Mouse (Mus musculus) embryonic facial prominence, embryonic 15.5 days (tissue): ENCODE results near the gene Henmt1. TPM values are rescaled to one million over a fixed set of nuclear protein-coding genes. Genes with fewer than 3 reads are reported as not detected.

ENCODE experiments used
- ATAC-seq: fragments of 200-750 bp; cut with Nextera tagmentation; 2 replicates; pipeline ENCODE4 v1.8.0; 2017; ENCODE audit warnings: low read depth, moderate TSS enrichment; ENCODE audit not compliant: insufficient number of reproducible peaks, low FRiP score, low TSS enrichment
- H3K27ac ChIP-seq: fragments of 300-500 bp; sonication (generic); replicated peaks from 2 replicates; pipeline ENCODE4 v1.5.1; 2015; ENCODE audit warnings: mild to moderate bottlenecking, inconsistent platforms
- H3K27me3 ChIP-seq: fragments of 300-500 bp; sonication (generic); 2 replicates; pipeline ENCODE4 v1.6.1; 2015; ENCODE audit warnings: inconsistent platforms
- H3K36me3 ChIP-seq: fragments of 300-500 bp; sonication (generic); 2 replicates; pipeline ENCODE4 v1.6.1; 2015; ENCODE audit warnings: mild to moderate bottlenecking, inconsistent platforms
- H3K4me1 ChIP-seq: fragments of 300-500 bp; sonication (generic); 2 replicates; pipeline ENCODE4 v1.6.1; 2015; ENCODE audit warnings: inconsistent platforms
- H3K4me2 ChIP-seq: fragments of 300-500 bp; sonication (generic); replicated peaks from 2 replicates; pipeline ENCODE4 v1.6.1; 2015; ENCODE audit warnings: mild to moderate bottlenecking, inconsistent platforms
- H3K4me3 ChIP-seq: fragments of 300-500 bp; sonication (generic); replicated peaks from 2 replicates; pipeline ENCODE4 v1.5.1; 2015; ENCODE audit warnings: mild to moderate bottlenecking, inconsistent platforms
- H3K9ac ChIP-seq: fragments of 300-500 bp; sonication (generic); 2 replicates; pipeline ENCODE4 v1.6.1; 2015; ENCODE audit warnings: inconsistent platforms
- H3K9me3 ChIP-seq: fragments of 300-500 bp; sonication (generic); replicated peaks from 2 replicates; pipeline ENCODE4 v1.6.1; 2016; ENCODE audit warnings: inconsistent platforms
- WGBS: fragments of 180-500 bp; shearing (Covaris S2); methylation state at CpG from one replicate; pipeline ENCODE4 v1.1.7; 2015; 5-methylcytosine and 5-hydroxymethylcytosine counted together
- polyA plus RNA-seq: library from polyadenylated mRNA; unstranded; fragments of >200 nt; fragmentation: Nextera tagmentation; extraction: Ambion mirVana; gene quantifications from 2 replicates; pipeline ENCODE4 v1.2.1, GENCODE M21; 2015

Gene Henmt1
- polyA plus RNA-seq, 1 experiment from 2014 or later: 0.80 TPM

- Histone ChIP-seq H3K27me3 (no peaks in the 10 kb centered on the region), H3K4me1 (no peaks in the 10 kb centered on the region), H3K4me2 (no peak overlapping the region), H3K9me3 (no peaks in the 10 kb centered on the region), H3K36me3 (peaks cover 32% of the 10 kb centered on the region), H3K27ac (no peak overlapping the region), H3K4me3 (no peak overlapping the region), H3K9ac (no peak overlapping the region)
- WGBS: 79% methylated on average over 15 of the region's 15 CpGs
- no peak for ATAC-seq
These were observed 35.3 kb downstream of the Henmt1 start for GRCm38 (mm10) chr3:108974920-108975485.

GRCm38 (mm10) chr3:108977340-108978030, 37.8 kb downstream of the Henmt1 start:
- Histone ChIP-seq H3K27me3 (no peaks in the 10 kb centered on the region), H3K9ac (no peak overlapping the region), H3K4me1 (no peaks in the 10 kb centered on the region), H3K36me3 (peaks cover 43% of the 10 kb centered on the region), H3K4me3 (no peak overlapping the region), H3K27ac (no peak overlapping the region), H3K4me2 (no peak overlapping the region), H3K9me3 (no peaks in the 10 kb centered on the region)
- no peak for ATAC-seq
- 93% methylated on average over 13 of the region's 13 CpGs for WGBS

- ATAC-seq: no peak
- H3K27me3 ChIP-seq: no peaks in the 10 kb centered on the region
- no peaks in the 10 kb centered on the region for H3K4me1 ChIP-seq
- 75% methylated on average over 6 of the region's 6 CpGs for WGBS
- H3K4me3 ChIP-seq: no peak overlapping the region
- peaks cover 31% of the 10 kb centered on the region for H3K36me3 ChIP-seq
- no peak overlapping the region for H3K4me2 ChIP-seq
- H3K9me3 ChIP-seq: no peaks in the 10 kb centered on the region
- no peak overlapping the region for H3K9ac ChIP-seq
- H3K27ac ChIP-seq: no peak overlapping the region
These were observed 42.3 kb downstream of the Henmt1 start for GRCm38 (mm10) chr3:108981946-108982345.

- H3K4me3 ChIP-seq: no peak overlapping the region
- H3K27ac ChIP-seq: no peak overlapping the region
- 68% methylated on average over 5 of the region's 5 CpGs for WGBS
- H3K27me3 ChIP-seq: no peaks in the 10 kb centered on the region
- ATAC-seq: no peak
- H3K4me1 ChIP-seq: no peaks in the 10 kb centered on the region
- H3K9me3 ChIP-seq: no peaks in the 10 kb centered on the region
- peaks cover 31% of the 10 kb centered on the region for H3K36me3 ChIP-seq
- H3K4me2 ChIP-seq: no peak overlapping the region
- no peak overlapping the region for H3K9ac ChIP-seq
These were observed 44.3 kb downstream of the Henmt1 start for GRCm38 (mm10) chr3:108983989-108984388.

- H3K36me3 ChIP-seq: peaks cover 18% of the 10 kb centered on the region; the same call in 1 of the 2 replicates
- no peaks in the 10 kb centered on the region for H3K27me3 ChIP-seq
- no peak overlapping the region for H3K27ac ChIP-seq
- no peak for ATAC-seq
- H3K9ac ChIP-seq: no peak overlapping the region
- H3K4me3 ChIP-seq: no peak overlapping the region
- H3K4me1 ChIP-seq: no peaks in the 10 kb centered on the region
- H3K4me2 ChIP-seq: no peak overlapping the region
- 93% methylated on average over 1 of the region's 1 CpGs for WGBS
- no peaks in the 10 kb centered on the region for H3K9me3 ChIP-seq
These were observed 46.9 kb downstream of the Henmt1 start for GRCm38 (mm10) chr3:108986534-108986933.

GRCm38 (mm10) chr3:108987009-108987659, 47.5 kb downstream of the Henmt1 start:
- Histone ChIP-seq H3K27me3 (no peaks in the 10 kb centered on the region), H3K36me3 (peaks cover 18% of the 10 kb centered on the region; the same call in 1 of the 2 replicates), H3K9ac (no peak overlapping the region), H3K27ac (no peak overlapping the region), H3K4me3 (no peak overlapping the region), H3K4me2 (no peak overlapping the region), H3K4me1 (no peaks in the 10 kb centered on the region), H3K9me3 (no peaks in the 10 kb centered on the region)
- WGBS: 79% methylated on average over 12 of the region's 12 CpGs
- ATAC-seq: no peak

- H3K27ac ChIP-seq: no peak overlapping the region
- H3K27me3 ChIP-seq: no peaks in the 10 kb centered on the region
- H3K36me3 ChIP-seq: peaks cover 18% of the 10 kb centered on the region; the same call in 1 of the 2 replicates
- ATAC-seq: no peak
- 83% methylated on average over 9 of the region's 9 CpGs for WGBS
- H3K4me2 ChIP-seq: no peak overlapping the region
- H3K9ac ChIP-seq: no peak overlapping the region
- H3K4me3 ChIP-seq: no peak overlapping the region
- no peaks in the 10 kb centered on the region for H3K4me1 ChIP-seq
- no peaks in the 10 kb centered on the region for H3K9me3 ChIP-seq
These were observed 50.4 kb downstream of the Henmt1 start for GRCm38 (mm10) chr3:108989971-108990548.

- H3K27ac ChIP-seq: no peak overlapping the region
- H3K9ac ChIP-seq: no peak overlapping the region
- peaks cover 9% of the 10 kb centered on the region; the same call in 1 of the 2 replicates for H3K36me3 ChIP-seq
- H3K4me1 ChIP-seq: no peaks in the 10 kb centered on the region
- no peak overlapping the region for H3K4me2 ChIP-seq
- no peaks in the 10 kb centered on the region for H3K9me3 ChIP-seq
- 90% methylated on average over 2 of the region's 2 CpGs for WGBS
- no peak for ATAC-seq
- no peaks in the 10 kb centered on the region for H3K27me3 ChIP-seq
- no peak overlapping the region for H3K4me3 ChIP-seq
These were observed 54.8 kb downstream of the Henmt1 start for GRCm38 (mm10) chr3:108994477-108994876.

GRCm38 (mm10) chr3:108995379-108995778, 55.7 kb downstream of the Henmt1 start:
- no peak overlapping the region for H3K27ac ChIP-seq
- peaks cover 3% of the 10 kb centered on the region for H3K36me3 ChIP-seq
- no peak for ATAC-seq
- H3K9me3 ChIP-seq: no peaks in the 10 kb centered on the region
- no peak overlapping the region for H3K4me3 ChIP-seq
- no peaks in the 10 kb centered on the region for H3K27me3 ChIP-seq
- H3K4me2 ChIP-seq: no peak overlapping the region
- 77% methylated on average over 2 of the region's 2 CpGs for WGBS
- H3K4me1 ChIP-seq: no peaks in the 10 kb centered on the region
- no peak overlapping the region for H3K9ac ChIP-seq

GRCm38 (mm10) chr3:108997284-108997683, 57.6 kb downstream of the Henmt1 start:
- H3K9ac ChIP-seq: no peak overlapping the region
- H3K27ac ChIP-seq: no peak overlapping the region
- no peaks in the 10 kb centered on the region for H3K9me3 ChIP-seq
- ATAC-seq: no peak
- no peaks in the 10 kb centered on the region for H3K4me1 ChIP-seq
- no peak overlapping the region for H3K4me2 ChIP-seq
- H3K36me3 ChIP-seq: peaks cover 9% of the 10 kb centered on the region; the same call in 1 of the 2 replicates
- 73% methylated on average over 11 of the region's 11 CpGs for WGBS
- no peak overlapping the region for H3K4me3 ChIP-seq
- H3K27me3 ChIP-seq: no peaks in the 10 kb centered on the region

GRCm38 (mm10) chr3:108997762-108998161, 58.1 kb downstream of the Henmt1 start:
- Histone ChIP-seq H3K9ac (no peak overlapping the region), H3K27me3 (no peaks in the 10 kb centered on the region), H3K4me3 (no peak overlapping the region), H3K36me3 (peaks cover 14% of the 10 kb centered on the region; the same call in 1 of the 2 replicates), H3K9me3 (no peaks in the 10 kb centered on the region), H3K27ac (no peak overlapping the region), H3K4me2 (no peak overlapping the region), H3K4me1 (no peaks in the 10 kb centered on the region)
- WGBS: 62% methylated on average over 4 of the region's 4 CpGs
- ATAC-seq: no peak
